Mouse (Mus musculus) liver, postnatal 0 days (tissue): ENCODE measurements around the gene U2surp.

Experiments
- CTCF ChIP-seq: sonication (generic); IDR thresholded peaks from 2 replicates; pipeline ENCODE4 v1.5.1; 2016; ENCODE audit warnings: antibody characterized with exemption, low read depth
- EP300 ChIP-seq: IDR thresholded peaks from 2 replicates; pipeline ENCODE4 v1.6.1; 2016; ENCODE audit warnings: antibody characterized with exemption, low read depth, mild to moderate bottlenecking

DNA sequence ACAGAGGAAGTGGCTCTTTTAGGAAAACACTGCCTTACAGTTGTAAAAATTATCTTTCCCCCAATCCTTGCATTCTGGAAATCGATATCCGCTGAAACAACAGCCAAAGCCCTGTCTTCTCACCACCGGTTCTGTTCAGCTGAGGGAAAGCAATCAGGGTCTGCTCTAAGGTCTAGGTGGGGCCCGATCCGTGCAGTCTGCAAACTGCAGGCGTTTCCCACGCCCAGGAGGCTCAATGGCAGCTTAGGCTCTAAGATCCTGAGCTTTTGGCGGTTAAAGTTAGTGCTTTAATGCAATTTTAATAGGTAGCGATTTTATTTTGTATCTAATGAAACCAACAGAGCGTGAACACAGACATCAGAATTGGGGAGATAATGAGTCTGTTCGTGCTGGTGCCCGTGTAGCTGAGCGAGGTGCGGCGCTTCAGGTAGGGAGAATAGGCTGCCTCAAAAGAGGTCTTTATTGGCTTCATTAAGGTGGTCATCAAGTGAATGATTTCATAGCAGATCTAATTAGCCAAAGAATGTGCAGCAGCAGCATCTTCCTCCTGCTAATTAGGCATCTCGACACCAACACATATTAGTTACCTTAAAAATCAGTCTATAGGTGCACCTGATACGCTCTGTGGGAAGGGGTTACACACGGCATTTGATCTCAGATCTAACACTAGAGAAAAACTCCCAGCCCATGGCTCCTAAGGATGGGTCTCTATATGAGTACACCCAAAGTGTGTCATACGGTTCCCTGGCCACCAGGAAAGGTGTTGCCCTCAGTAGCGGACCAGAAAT lies 76.1 kb downstream of the U2surp start:
- TF ChIP-seq CTCF (no peak), EP300 (no peak)
